Mouse (Mus musculus) cerebellum, postnatal 36 days (tissue): Measurements from ENCODE around the gene Anapc1.
A peak's percentile ranks its signal among the peaks of the same experiment; 100 is the strongest.
"Not testable (repeated sequence)": the region's sequence is repeated elsewhere in the genome, so short reads cannot be mapped to it uniquely, and the experiment has no call there.

Source experiments
- DNase-seq, 2 experiments: peaks; one replicate each; pipeline ENCODE4 v3.0.0; 2021 to 2022; ENCODE audit warnings: mixed read lengths in 2 of 2

Gene Anapc1

GRCm38 (mm10) chr2:128696426-128696825 is 9.2 kb upstream of the Anapc1 start:
- no peak for DNase-seq

GRCm38 (mm10) chr2:128694548-128694947 is 7.4 kb upstream of the Anapc1 start:
- no peak for DNase-seq

- DNase-seq = not testable (repeated sequence)
These were observed 6.6 kb upstream of the Anapc1 start for GRCm38 (mm10) chr2:128693828-128694227.

GRCm38 (mm10) chr2:128693236-128693635 is 6.0 kb upstream of the Anapc1 start:
- DNase-seq = no peak

- no peak for DNase-seq
These were observed 5.6 kb upstream of the Anapc1 start for GRCm38 (mm10) chr2:128692771-128693170.

GRCm38 (mm10) chr2:128692336-128692735 is 5.1 kb upstream of the Anapc1 start:
- no peak for DNase-seq

GRCm38 (mm10) chr2:128687558-128688120 is 448 bp upstream of the Anapc1 start:
- no peak for DNase-seq

GRCm38 (mm10) chr2:128680661-128681060 is 6.5 kb downstream of the Anapc1 start:
- no peak for DNase-seq

- DNase-seq = no peak
These were observed 66.6 kb downstream of the Anapc1 start for GRCm38 (mm10) chr2:128620578-128620977.

GRCm38 (mm10) chr2:128615366-128615765 is 71.8 kb downstream of the Anapc1 start:
- no peak for DNase-seq

GRCm38 (mm10) chr2:128613365-128613764 is 73.8 kb downstream of the Anapc1 start:
- DNase-seq = no peak

- no peak for DNase-seq
These were observed 74.9 kb downstream of the Anapc1 start for GRCm38 (mm10) chr2:128612275-128612674.

GRCm38 (mm10) chr2:128611178-128611577 is 76.0 kb downstream of the Anapc1 start:
- DNase-seq = no peak

GRCm38 (mm10) chr2:128609286-128609685 is 77.9 kb downstream of the Anapc1 start:
- DNase-seq = no peak

GRCm38 (mm10) chr2:128601534-128601933 is 85.7 kb downstream of the Anapc1 start:
- DNase-seq = no peak

- DNase-seq = no peak
These were observed 94.9 kb downstream of the Anapc1 start for GRCm38 (mm10) chr2:128592301-128592700.

- DNase-seq = no peak
These were observed 96.3 kb downstream of the Anapc1 start, which contains the start of gene Spdye4c for GRCm38 (mm10) chr2:128590909-128591308. TSS of gene Spdye4c (plus strand) at chr2:128591209.

- DNase-seq = no peak
These were observed 104.3 kb downstream of the Anapc1 start for GRCm38 (mm10) chr2:128582881-128583280.

GRCm38 (mm10) chr2:128572726-128573624 is 114.2 kb downstream of the Anapc1 start:
- peak; percentile 82 to 90 for DNase-seq

GRCm38 (mm10) chr2:128571001-128571400 is 116.2 kb downstream of the Anapc1 start:
- DNase-seq = no peak

- DNase-seq = no peak
These were observed 118.7 kb downstream of the Anapc1 start for GRCm38 (mm10) chr2:128568490-128568889.

GRCm38 (mm10) chr2:128568018-128568417 is 119.2 kb downstream of the Anapc1 start:
- DNase-seq = no peak

GRCm38 (mm10) chr2:128566304-128567147 is 120.7 kb downstream of the Anapc1 start:
- DNase-seq = peak in 1 of 2 experiments; percentile 28
